Mouse (Mus musculus) yolk sac, embryonic 10.5 days (tissue): Measurements from ENCODE around the gene Mmel1.
A peak's percentile ranks its signal among the peaks of the same experiment; 100 is the strongest.

ENCODE experiments used
- DNase-seq: peaks from one replicate; pipeline ENCODE4 v3.0.0-alpha.2; 2017; ENCODE audit warnings: low spot score

The Mmel1 gene

GRCm38 (mm10) chr4:154936542-154937255 lies 67.3 kb downstream of the Mmel1 start:
- DNase-seq, result no peak

GRCm38 (mm10) chr4:154937746-154938145 lies 68.4 kb downstream of the Mmel1 start:
- DNase-seq, result no peak

- no peak for DNase-seq
These were observed 70.8 kb downstream of the Mmel1 start for GRCm38 (mm10) chr4:154940156-154940555.

GRCm38 (mm10) chr4:154941831-154942230 lies 72.4 kb downstream of the Mmel1 start:
- no peak for DNase-seq

- DNase-seq, result no peak
These were observed 73.4 kb downstream of the Mmel1 start for GRCm38 (mm10) chr4:154942632-154943322.

- DNase-seq, result no peak
These were observed 74.1 kb downstream of the Mmel1 start for GRCm38 (mm10) chr4:154943323-154944039.

GRCm38 (mm10) chr4:154944121-154944590 lies 74.8 kb downstream of the Mmel1 start:
- peak; percentile 67 for DNase-seq
